Mouse (Mus musculus) hindbrain, embryonic 13.5 days (tissue): ENCODE measurements around the gene Ky. TPM values are rescaled to one million over a fixed set of nuclear protein-coding genes. Genes with fewer than 3 reads are reported as not detected.

Source experiments
- ATAC-seq: fragments of 200-750 bp; cut with Nextera tagmentation; 2 replicates; pipeline ENCODE4 v1.8.0; 2017; ENCODE audit warnings: moderate TSS enrichment; ENCODE audit not compliant: low FRiP score
- H3K27ac ChIP-seq: fragments of 300-500 bp; sonication (generic); 2 replicates; pipeline ENCODE4 v1.5.1; 2015; ENCODE audit warnings: inconsistent platforms, mild to moderate bottlenecking, moderate library complexity
- H3K27me3 ChIP-seq: fragments of 300-500 bp; sonication (generic); 2 replicates; pipeline ENCODE4 v1.6.1; 2015; ENCODE audit warnings: mild to moderate bottlenecking, inconsistent platforms
- H3K36me3 ChIP-seq: fragments of 300-500 bp; sonication (generic); 2 replicates; pipeline ENCODE4 v1.6.1; 2015; ENCODE audit warnings: mild to moderate bottlenecking, inconsistent platforms
- H3K4me1 ChIP-seq: fragments of 300-500 bp; sonication (generic); replicated peaks from 2 replicates; pipeline ENCODE4 v1.6.1; 2015; ENCODE audit warnings: inconsistent platforms
- H3K4me2 ChIP-seq: fragments of 300-500 bp; sonication (generic); 2 replicates; pipeline ENCODE4 v1.6.1; 2015; ENCODE audit warnings: inconsistent platforms, mild to moderate bottlenecking, moderate library complexity
- H3K4me3 ChIP-seq: fragments of 300-500 bp; sonication (generic); 2 replicates; pipeline ENCODE4 v1.5.1; 2015; ENCODE audit warnings: mild to moderate bottlenecking, inconsistent platforms
- H3K9ac ChIP-seq: fragments of 300-500 bp; sonication (generic); 2 replicates; pipeline ENCODE4 v1.6.1; 2015; ENCODE audit warnings: mild to moderate bottlenecking, inconsistent platforms
- H3K9me3 ChIP-seq: fragments of 300-500 bp; sonication (generic); 2 replicates; pipeline ENCODE4 v1.6.1; 2016; ENCODE audit warnings: inconsistent platforms
- WGBS: fragments of 180-500 bp; shearing (Covaris S2); methylation state at CpG from one replicate; pipeline ENCODE4 v1.1.7; 2015; 5-methylcytosine and 5-hydroxymethylcytosine counted together
- polyA plus RNA-seq: library from polyadenylated mRNA; unstranded; fragments of >200 nt; fragmentation: Nextera tagmentation; extraction: Ambion mirVana; gene quantifications from 2 replicates; pipeline ENCODE4 v1.2.1, GENCODE M21; 2015

The Ky gene
- polyA plus RNA-seq, 1 experiment from 2014 or later: 0.29 TPM

DNA sequence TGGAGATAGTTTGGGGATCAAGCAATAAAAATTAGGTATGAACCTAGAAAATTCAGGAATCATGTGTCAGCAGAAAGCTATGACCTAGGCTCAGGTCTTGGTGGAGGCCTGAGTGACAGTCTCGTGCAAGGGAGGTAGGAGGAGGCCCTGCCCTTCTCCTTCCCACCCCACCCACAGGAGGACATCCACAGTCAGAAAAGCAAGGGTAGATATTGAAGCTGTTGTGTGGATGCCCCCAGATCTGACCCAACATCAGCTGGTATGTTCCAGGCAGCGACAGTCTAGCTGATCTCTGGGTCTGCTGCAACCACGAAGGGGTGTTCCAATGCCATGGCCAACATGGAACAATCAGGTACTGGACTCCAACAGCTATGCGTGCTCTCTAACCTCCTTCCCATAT is 10.3 kb upstream of the Ky start:
- H3K36me3 ChIP-seq: no peaks in the 10 kb centered on the region
- no peak for ATAC-seq
- WGBS: 86% methylated on average over 4 of the region's 4 CpGs

GRCm38 (mm10) chr9:102496481-102497041 is 9.0 kb upstream of the Ky start:
- H3K9ac ChIP-seq: no peak overlapping the region
- no peaks in the 10 kb centered on the region for H3K36me3 ChIP-seq
- no peak overlapping the region for H3K27ac ChIP-seq
- 86% methylated on average over 3 of the region's 3 CpGs for WGBS
- H3K27me3 ChIP-seq: no peaks in the 10 kb centered on the region
- H3K4me3 ChIP-seq: no peak overlapping the region
- H3K9me3 ChIP-seq: no peaks in the 10 kb centered on the region
- no peak overlapping the region for H3K4me2 ChIP-seq
- no peak for ATAC-seq
- peaks cover 9% of the 10 kb centered on the region for H3K4me1 ChIP-seq

More for the DNA sequence above, 10.3 kb upstream of the Ky start:
- H3K9me3 ChIP-seq: no peaks in the 10 kb centered on the region
- no peak overlapping the region for H3K4me2 ChIP-seq
- H3K27ac ChIP-seq: no peak overlapping the region
- H3K9ac ChIP-seq: no peak overlapping the region
- H3K4me1 ChIP-seq: peaks cover 9% of the 10 kb centered on the region
- H3K4me3 ChIP-seq: no peak overlapping the region
- H3K27me3 ChIP-seq: no peaks in the 10 kb centered on the region

DNA sequence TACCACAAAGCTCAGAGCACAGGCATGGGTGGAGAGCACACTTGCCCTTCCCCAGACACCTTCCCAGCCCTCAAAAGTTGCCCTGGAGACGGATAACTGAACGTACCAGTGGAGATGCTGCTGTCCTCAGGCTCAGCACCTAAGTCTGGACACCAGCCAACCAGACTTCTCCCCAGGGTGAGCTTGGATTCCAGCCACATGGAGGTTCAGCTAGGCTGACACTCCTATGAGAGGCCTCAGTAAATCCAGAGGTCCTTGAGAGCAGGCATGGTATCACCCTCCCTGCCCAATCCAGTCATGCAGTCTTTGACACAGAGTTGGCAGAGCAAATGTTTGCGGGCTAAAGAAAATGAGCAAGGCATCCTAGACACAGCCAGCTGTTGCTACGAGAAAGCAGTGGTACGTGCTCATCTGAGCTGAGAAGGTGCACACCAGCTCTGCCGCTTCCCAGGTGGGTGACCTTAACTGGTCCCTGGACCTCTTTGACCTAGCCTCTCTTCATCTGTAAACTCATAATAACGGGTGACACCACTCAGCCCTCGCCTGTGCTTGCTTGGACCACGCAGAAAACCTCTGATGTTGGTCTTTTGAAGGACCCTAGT is 8.4 kb upstream of the Ky start:
- 88% methylated on average over 9 of the region's 9 CpGs for WGBS

GRCm38 (mm10) chr9:102497833-102498430 is 7.6 kb upstream of the Ky start:
- Histone ChIP-seq H3K36me3 (no peaks in the 10 kb centered on the region), H3K4me1 (peaks cover 4% of the 10 kb centered on the region), H3K9me3 (no peaks in the 10 kb centered on the region), H3K27ac (no peak overlapping the region), H3K4me2 (no peak overlapping the region), H3K27me3 (no peaks in the 10 kb centered on the region), H3K4me3 (no peak overlapping the region), H3K9ac (no peak overlapping the region)
- WGBS: 92% methylated on average over 9 of the region's 9 CpGs
- no peak for ATAC-seq

More for the DNA sequence above, 8.4 kb upstream of the Ky start:
- H3K36me3 ChIP-seq: no peaks in the 10 kb centered on the region
- no peak for ATAC-seq
- H3K4me1 ChIP-seq: peaks cover 9% of the 10 kb centered on the region
- H3K4me3 ChIP-seq: no peak overlapping the region
- H3K27me3 ChIP-seq: no peaks in the 10 kb centered on the region
- no peaks in the 10 kb centered on the region for H3K9me3 ChIP-seq
- no peak overlapping the region for H3K4me2 ChIP-seq
- H3K9ac ChIP-seq: no peak overlapping the region
- H3K27ac ChIP-seq: no peak overlapping the region

DNA sequence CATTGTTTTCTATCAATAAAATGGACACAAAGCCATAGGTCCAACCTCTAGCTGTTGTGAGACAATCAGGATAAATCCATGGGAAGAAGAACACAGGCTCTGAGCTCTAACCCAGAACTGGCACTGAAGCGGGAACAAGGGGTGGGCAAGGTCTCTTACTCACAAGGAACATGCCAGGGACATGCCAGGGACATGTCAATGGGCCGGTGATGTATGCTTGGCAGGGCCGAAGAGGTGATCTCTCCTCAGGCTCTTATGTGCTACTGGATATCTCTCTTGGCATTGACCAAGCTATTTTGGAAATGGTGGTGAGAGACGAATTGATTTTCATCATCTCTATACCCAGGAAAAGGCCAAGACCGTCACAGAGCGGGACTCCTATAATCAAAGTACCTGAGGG is 6.8 kb upstream of the Ky start:
- 94% methylated on average over 6 of the region's 6 CpGs for WGBS

GRCm38 (mm10) chr9:102499266-102499665 is 6.3 kb upstream of the Ky start:
- Histone ChIP-seq H3K27me3 (peaks cover 6% of the 10 kb centered on the region), H3K9ac (no peak overlapping the region), H3K9me3 (no peaks in the 10 kb centered on the region), H3K4me1 (no peaks in the 10 kb centered on the region), H3K36me3 (no peaks in the 10 kb centered on the region), H3K4me3 (no peak overlapping the region), H3K27ac (no peak overlapping the region), H3K4me2 (no peak overlapping the region)
- 97% methylated on average over 4 of the region's 4 CpGs for WGBS
- no peak for ATAC-seq

More for the DNA sequence above, 6.8 kb upstream of the Ky start:
- no peak overlapping the region for H3K27ac ChIP-seq
- H3K4me1 ChIP-seq: no peaks in the 10 kb centered on the region
- ATAC-seq: no peak
- no peaks in the 10 kb centered on the region for H3K36me3 ChIP-seq
- no peak overlapping the region for H3K4me2 ChIP-seq
- peaks cover under 1% of the 10 kb centered on the region; the same call in 1 of the 2 replicates for H3K27me3 ChIP-seq
- no peaks in the 10 kb centered on the region for H3K9me3 ChIP-seq
- H3K9ac ChIP-seq: no peak overlapping the region
- no peak overlapping the region for H3K4me3 ChIP-seq

- Histone ChIP-seq H3K27ac (no peak overlapping the region), H3K27me3 (peaks cover 9% of the 10 kb centered on the region), H3K4me3 (no peak overlapping the region), H3K4me2 (no peak overlapping the region), H3K9ac (no peak overlapping the region), H3K4me1 (no peaks in the 10 kb centered on the region), H3K36me3 (no peaks in the 10 kb centered on the region), H3K9me3 (no peaks in the 10 kb centered on the region)
- no peak for ATAC-seq
Measured at GRCm38 (mm10) chr9:102499746-102500145, 5.8 kb upstream of the Ky start.

GRCm38 (mm10) chr9:102501113-102501512 is 4.4 kb upstream of the Ky start:
- WGBS: 56% methylated on average over 4 of the region's 4 CpGs
- no peaks in the 10 kb centered on the region for H3K9me3 ChIP-seq
- peaks cover 23% of the 10 kb centered on the region for H3K27me3 ChIP-seq
- no peak overlapping the region for H3K27ac ChIP-seq
- H3K36me3 ChIP-seq: no peaks in the 10 kb centered on the region
- no peak for ATAC-seq
- H3K4me2 ChIP-seq: no peak overlapping the region
- peaks cover 13% of the 10 kb centered on the region for H3K4me1 ChIP-seq
- no peak overlapping the region for H3K9ac ChIP-seq
- H3K4me3 ChIP-seq: no peak overlapping the region

- H3K36me3 ChIP-seq: no peaks in the 10 kb centered on the region
- no peak for ATAC-seq
- no peak overlapping the region for H3K4me3 ChIP-seq
- 88% methylated on average over 11 of the region's 11 CpGs for WGBS
- no peak overlapping the region for H3K4me2 ChIP-seq
- H3K9ac ChIP-seq: no peak overlapping the region
- no peaks in the 10 kb centered on the region for H3K9me3 ChIP-seq
- peaks cover 23% of the 10 kb centered on the region for H3K4me1 ChIP-seq
- H3K27ac ChIP-seq: no peak overlapping the region
- H3K27me3 ChIP-seq: peaks cover 33% of the 10 kb centered on the region
Measured at GRCm38 (mm10) chr9:102502015-102502633, 3.4 kb upstream of the Ky start.

GRCm38 (mm10) chr9:102504716-102505378 is 703 bp upstream of the Ky start:
- Histone ChIP-seq H3K9me3 (no peaks in the 10 kb centered on the region), H3K4me1 (peaks cover 23% of the 10 kb centered on the region), H3K9ac (no peak overlapping the region), H3K36me3 (no peaks in the 10 kb centered on the region), H3K27me3 (peaks cover 46% of the 10 kb centered on the region), H3K4me3 (no peak overlapping the region), H3K4me2 (no peak overlapping the region), H3K27ac (no peak overlapping the region)
- ATAC-seq: no peak
- WGBS: 67% methylated on average over 3 of the region's 3 CpGs

GRCm38 (mm10) chr9:102508315-102508714 is 2.8 kb downstream of the Ky start:
- no peak overlapping the region for H3K4me2 ChIP-seq
- WGBS: 90% methylated on average over 3 of the region's 3 CpGs
- H3K4me3 ChIP-seq: no peak overlapping the region
- H3K27ac ChIP-seq: no peak overlapping the region
- ATAC-seq: no peak
- H3K36me3 ChIP-seq: no peaks in the 10 kb centered on the region
- no peak overlapping the region for H3K9ac ChIP-seq
- H3K9me3 ChIP-seq: no peaks in the 10 kb centered on the region
- peaks cover 23% of the 10 kb centered on the region for H3K4me1 ChIP-seq
- H3K27me3 ChIP-seq: peaks cover 49% of the 10 kb centered on the region

- H3K4me3 ChIP-seq: no peak overlapping the region
- no peak overlapping the region for H3K9ac ChIP-seq
- ATAC-seq: no peak
- WGBS: 54% methylated on average over 8 of the region's 8 CpGs
- H3K4me1 ChIP-seq: peaks cover 11% of the 10 kb centered on the region
- peaks cover 25% of the 10 kb centered on the region for H3K27me3 ChIP-seq
- H3K4me2 ChIP-seq: no peak overlapping the region
- H3K36me3 ChIP-seq: no peaks in the 10 kb centered on the region
- no peaks in the 10 kb centered on the region for H3K9me3 ChIP-seq
- H3K27ac ChIP-seq: no peak overlapping the region
Measured at GRCm38 (mm10) chr9:102511423-102511822, 5.9 kb downstream of the Ky start.
